ENCODE assay signal across 8 mouse cellular contexts in the genomic region with DNA sequence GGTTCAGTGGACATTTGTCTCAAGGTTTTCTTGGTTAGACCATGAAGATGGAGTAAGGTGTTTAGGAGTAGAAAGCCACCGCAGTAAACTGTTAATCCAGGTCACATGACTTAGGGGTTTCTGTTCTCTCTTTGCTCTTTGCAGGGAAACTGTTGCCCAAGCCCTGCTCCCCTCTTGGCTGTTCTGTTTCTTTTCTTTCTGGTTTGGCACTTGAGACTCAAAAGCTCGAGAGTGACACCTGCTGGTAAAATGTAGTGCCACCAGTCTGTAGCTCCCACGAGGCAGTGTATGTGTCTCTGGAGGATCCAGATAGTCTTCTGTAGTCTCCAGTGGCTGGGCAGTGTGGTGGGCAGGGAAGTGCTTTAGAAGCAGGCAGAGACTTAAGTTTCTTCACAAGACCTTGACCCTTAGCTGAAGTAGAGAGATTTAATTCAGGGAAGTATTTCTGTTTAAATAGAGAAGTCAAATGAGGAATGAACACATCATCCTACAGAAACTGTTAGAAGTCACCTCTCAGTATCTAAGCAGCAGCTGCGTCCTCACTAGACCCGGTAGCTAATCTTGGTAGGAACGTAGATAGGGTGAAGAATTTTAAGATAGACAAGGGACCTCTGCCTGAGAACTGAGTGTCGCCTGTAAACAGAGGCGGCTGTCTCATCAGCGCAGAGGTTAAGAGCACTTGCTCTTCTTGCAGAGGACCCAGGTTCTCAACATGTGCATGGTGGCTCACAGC. TPM values are rescaled to one million over a fixed set of nuclear protein-coding genes. Genes with fewer than 3 reads are reported as not detected.
DNase-seq lines count a peak whose midpoint lies in the region; ATAC-seq lines count a peak whose summit lies in the region.

No protein-coding gene starts in this region.

- no peak overlapping the region for H3K27ac ChIP-seq in intestine, embryonic 16.5 days (ENCODE audit: low read length)
- H3K27ac ChIP-seq in midbrain, embryonic 12.5 days (replicated peaks): no peak overlapping the region

- H3K4me2 ChIP-seq in intestine, embryonic 16.5 days (ENCODE audit: low read depth, low read length): no peak overlapping the region
- no peak overlapping the region for H3K4me2 ChIP-seq in midbrain, embryonic 12.5 days (replicated peaks)

- 54% methylated on average over 9 of the region's 9 CpGs for WGBS in intestine, embryonic 16.5 days
- WGBS in midbrain, embryonic 12.5 days: 61% methylated on average over 9 of the region's 9 CpGs

- no peaks in the 10 kb centered on the region for H3K27me3 ChIP-seq in intestine, embryonic 16.5 days (replicated peaks; ENCODE audit: control insufficient read depth, insufficient read depth, low read length)
- H3K27me3 ChIP-seq in midbrain, embryonic 12.5 days: no peaks in the 10 kb centered on the region

- peak; percentile 74 for ATAC-seq in intestine, embryonic 16.5 days
- peak; percentile 47 for ATAC-seq in midbrain, embryonic 12.5 days (ENCODE audit: low FRiP score, low read depth)

- H3K36me3 ChIP-seq in intestine, embryonic 16.5 days (ENCODE audit: control insufficient read depth, insufficient read depth, low read length): no peaks in the 10 kb centered on the region
- 0 out of 2 replicates have a peak, but pooled peaks cover 2% of the 10 kb centered on the region for H3K36me3 ChIP-seq in midbrain, embryonic 12.5 days

- intact Hi-C loops in left cerebral cortex, postnatal 36 days (cut with DNase I): loop anchor here (1.0 to 5.0 kb wide), 2 partner anchors 64 to 85 kb away; partner anchors contain the start of gene Snx30

- H3K9ac ChIP-seq in intestine, embryonic 16.5 days (ENCODE audit: low read depth, low read length): no peak overlapping the region
- H3K9ac ChIP-seq in midbrain, embryonic 12.5 days (replicated peaks): no peak overlapping the region

- no peak overlapping the region for H3K4me3 ChIP-seq in intestine, embryonic 16.5 days (ENCODE audit: low read length)
- no peak overlapping the region for H3K4me3 ChIP-seq in midbrain, embryonic 12.5 days

- H3K9me3 ChIP-seq in intestine, embryonic 16.5 days (ENCODE audit: control insufficient read depth, low read length): no peaks in the 10 kb centered on the region
- H3K9me3 ChIP-seq in midbrain, embryonic 12.5 days: no peaks in the 10 kb centered on the region

- peak; percentile 41 for DNase-seq in ovary, postnatal 10 days (ENCODE audit: low spot score)
- no peak for DNase-seq in ovary, adult 18-20 months (ENCODE audit: low spot score)
- DNase-seq in embryo, embryonic 11.5 days (ENCODE audit: low read depth, low spot score): peak; percentile 67
- DNase-seq in gastrocnemius, postnatal 4 days (ENCODE audit: low spot score in 2 of 2): peak; percentile 58 to 72
- peak; percentile 72 to 84 for DNase-seq in left cerebral cortex, postnatal 36 days (ENCODE audit: low spot score in 2 of 2)
- peak; percentile 43 to 74 for DNase-seq in spleen, adult 18-20 months

- H3K4me1 ChIP-seq in intestine, embryonic 16.5 days (ENCODE audit: control insufficient read depth, insufficient read depth, low read length): no peaks in the 10 kb centered on the region
- no peaks in the 10 kb centered on the region for H3K4me1 ChIP-seq in midbrain, embryonic 12.5 days

RNA-seq across cellular contexts. Expression of gene Slc46a2, which starts 43.8 kb away (rescaled TPM):
- not detected for total RNA-seq in gastrocnemius, postnatal 4 days (2021)
- polyA plus RNA-seq in intestine, embryonic 16.5 days (2015; fragmentation: Nextera tagmentation; extraction: Ambion mirVana): not detected in 2 replicates
- not detected for total RNA-seq in left cerebral cortex, postnatal 36 days (2021)
- polyA plus RNA-seq in midbrain, embryonic 12.5 days (2016; fragmentation: Nextera tagmentation; extraction: Ambion mirVana): not detected in 2 replicates
